Mouse (Mus musculus): ENCODE results near the gene Alyref.

- TF ChIP-seq CTCF (IDR thresholded peaks at IDR 0.05; ENCODE audit: low read depth) (no peak), EP300 (optimal IDR thresholded peaks at IDR 0.05) (no peak)
Observed at GRCm38 (mm10) chr11:120549168-120549945, 48.8 kb downstream of the Alyref start, which contains the start of gene Mcrip1.
